Mouse (Mus musculus): Measurements from ENCODE around the gene Plxdc1.

DNA sequence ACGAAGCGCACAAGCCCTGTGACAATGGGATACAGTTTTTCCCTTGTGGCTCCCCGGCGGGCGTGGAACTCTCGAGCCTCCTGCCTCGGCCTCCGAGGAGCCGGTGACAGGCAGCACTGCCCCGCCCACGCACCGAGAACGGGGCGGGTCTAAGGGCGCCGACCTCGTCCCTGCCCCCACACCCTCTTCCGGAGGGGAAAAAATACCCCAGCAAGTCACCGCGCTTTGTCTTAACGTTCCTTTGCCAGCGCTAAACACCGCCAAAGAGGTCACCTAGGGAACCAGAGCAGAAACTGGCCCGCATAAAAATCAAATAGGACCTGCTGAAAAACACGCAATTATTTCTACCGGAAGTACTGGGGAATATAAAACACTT, 102.7 kb downstream of the Plxdc1 start:
- no peak for TF ChIP-seq CTCF (IDR thresholded peaks at IDR 0.05; ENCODE audit: low read depth, low read length)
- no peak for TF ChIP-seq POLR2AphosphoS5 (IDR thresholded peaks at IDR 0.05; ENCODE audit: insufficient replicate concordance, low read depth, low read length)
- TF ChIP-seq GATA1 (IDR thresholded peaks at IDR 0.05; ENCODE audit: borderline replicate concordance, low read length) = no peak
- TF ChIP-seq TAL1 (conservative IDR thresholded peaks at IDR 0.05; ENCODE audit: low read depth, low read length) = no peak

All from G1E (cell line).